Mouse (Mus musculus): ENCODE results near the gene Eln. TPM values are rescaled to one million over a fixed set of nuclear protein-coding genes. Genes with fewer than 3 reads are reported as not detected.

Gene Eln
- polyA plus RNA-seq, 1 experiment from 2014 or later = 2.6 TPM

- Histone ChIP-seq H3K36me3 (ENCODE audit: control insufficient read depth, insufficient read depth, low read length) (no peaks in the 10 kb centered on the region; the same call in none of the 2 replicates), H3K9ac (ENCODE audit: low read length) (no peak overlapping the region; the same call in 1 of the 2 replicates), H3K9me3 (ENCODE audit: control insufficient read depth, low read length) (no peaks in the 10 kb centered on the region), H3K27ac (ENCODE audit: low read depth, low read length) (peak overlapping the region; percentile 80; the same call in 1 of the 2 replicates), H3K4me1 (ENCODE audit: control insufficient read depth, insufficient read depth, low read length) (peaks cover 21% of the 10 kb centered on the region), H3K27me3 (ENCODE audit: control insufficient read depth, insufficient read depth, low read length) (no peaks in the 10 kb centered on the region), H3K4me2 (ENCODE audit: low read depth) (no peak overlapping the region), H3K4me3 (ENCODE audit: low read depth, low read length) (no peak overlapping the region)
- 73% methylated on average over 5 of the region's 5 CpGs for WGBS
- DNase-seq (ENCODE audit: low spot score) (no peak), ATAC-seq (ENCODE audit: insufficient read depth, low FRiP score, low TSS enrichment) (no peak)
Observed at GRCm38 (mm10) chr5:134674977-134675376, 72.1 kb downstream of the Eln start.

GRCm38 (mm10) chr5:134672611-134673010 is 74.5 kb downstream of the Eln start:
- peaks cover 4% of the 10 kb centered on the region; the same call in 1 of the 2 replicates for H3K36me3 ChIP-seq (ENCODE audit: control insufficient read depth, insufficient read depth, low read length)
- no peak overlapping the region for H3K4me3 ChIP-seq (ENCODE audit: low read depth, low read length)
- no peaks in the 10 kb centered on the region for H3K9me3 ChIP-seq (ENCODE audit: control insufficient read depth, low read length)
- 87% methylated on average over 6 of the region's 6 CpGs for WGBS
- H3K27ac ChIP-seq (ENCODE audit: low read depth, low read length) = no peak overlapping the region
- no peaks in the 10 kb centered on the region for H3K27me3 ChIP-seq (ENCODE audit: control insufficient read depth, insufficient read depth, low read length)
- ATAC-seq (ENCODE audit: insufficient read depth, low FRiP score, low TSS enrichment) = no peak
- H3K9ac ChIP-seq (ENCODE audit: low read length) = no peak overlapping the region
- H3K4me2 ChIP-seq (ENCODE audit: low read depth) = no peak overlapping the region
- H3K4me1 ChIP-seq (ENCODE audit: control insufficient read depth, insufficient read depth, low read length) = peaks cover 19% of the 10 kb centered on the region
- DNase-seq (ENCODE audit: low spot score) = no peak

GRCm38 (mm10) chr5:134672198-134672516 is 75.0 kb downstream of the Eln start:
- H3K4me2 ChIP-seq (ENCODE audit: low read depth) = no peak overlapping the region
- no peak overlapping the region for H3K4me3 ChIP-seq (ENCODE audit: low read depth, low read length)
- H3K27me3 ChIP-seq (ENCODE audit: control insufficient read depth, insufficient read depth, low read length) = no peaks in the 10 kb centered on the region
- peaks cover 4% of the 10 kb centered on the region; the same call in 1 of the 2 replicates for H3K36me3 ChIP-seq (ENCODE audit: control insufficient read depth, insufficient read depth, low read length)
- no peak overlapping the region for H3K9ac ChIP-seq (ENCODE audit: low read length)
- H3K27ac ChIP-seq (ENCODE audit: low read depth, low read length) = peak overlapping the region; percentile 79
- peaks cover 19% of the 10 kb centered on the region for H3K4me1 ChIP-seq (ENCODE audit: control insufficient read depth, insufficient read depth, low read length)
- WGBS = 92% methylated on average over 1 of the region's 1 CpGs
- ATAC-seq (ENCODE audit: insufficient read depth, low FRiP score, low TSS enrichment) (no peak), DNase-seq (ENCODE audit: low spot score) (no peak)
- H3K9me3 ChIP-seq (ENCODE audit: control insufficient read depth, low read length) = no peaks in the 10 kb centered on the region

DNA sequence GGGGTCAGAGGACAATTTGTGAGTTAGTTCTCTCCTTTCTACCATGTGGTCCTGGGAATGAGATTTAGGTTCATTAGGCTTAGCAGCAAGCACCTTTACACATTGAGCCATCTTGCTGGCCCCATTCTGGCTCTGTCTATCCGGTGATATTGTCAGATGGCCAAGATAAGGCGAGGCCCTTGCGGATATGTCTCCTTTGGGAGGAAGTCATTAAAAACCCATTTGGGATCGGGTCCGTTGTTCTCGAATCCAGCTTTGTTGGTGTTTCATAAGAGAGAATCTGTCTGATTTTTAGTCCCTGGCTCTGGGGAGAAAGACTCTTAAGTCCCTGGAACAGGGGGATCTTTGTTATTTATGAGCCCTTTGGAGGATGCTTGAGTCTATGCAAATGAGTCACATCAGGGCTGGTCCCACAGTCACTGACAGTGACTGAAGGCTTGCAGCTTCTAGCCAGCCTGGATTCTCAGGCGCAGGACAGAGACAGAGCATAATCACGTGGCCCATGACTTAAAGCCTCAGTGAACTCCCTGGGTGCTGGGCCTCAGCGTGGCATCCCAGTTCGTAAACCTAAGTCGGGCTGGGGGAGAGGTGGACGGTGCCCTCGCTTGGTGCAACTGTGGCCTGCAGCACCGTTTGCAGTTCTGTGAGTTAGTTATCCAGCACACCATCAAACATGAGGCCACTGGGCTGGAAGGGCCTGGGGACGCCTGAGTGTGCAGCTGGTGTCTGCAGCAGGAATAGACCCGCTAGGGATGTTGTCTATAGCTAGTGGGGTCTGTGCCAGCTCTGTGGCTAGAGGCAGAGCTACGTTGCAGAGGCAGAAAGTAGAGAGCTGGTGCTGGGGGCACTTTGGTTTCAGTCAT is 75.6 kb downstream of the Eln start:
- Histone ChIP-seq H3K36me3 (ENCODE audit: control insufficient read depth, insufficient read depth, low read length) (peaks cover 4% of the 10 kb centered on the region; the same call in 1 of the 2 replicates), H3K27ac (ENCODE audit: low read depth, low read length) (peak overlapping the region; percentile 79), H3K9ac (ENCODE audit: low read length) (no peak overlapping the region), H3K4me1 (ENCODE audit: control insufficient read depth, insufficient read depth, low read length) (peaks cover 17% of the 10 kb centered on the region), H3K4me3 (ENCODE audit: low read depth, low read length) (no peak overlapping the region), H3K27me3 (ENCODE audit: control insufficient read depth, insufficient read depth, low read length) (no peaks in the 10 kb centered on the region), H3K4me2 (ENCODE audit: low read depth) (no peak overlapping the region), H3K9me3 (ENCODE audit: control insufficient read depth, low read length) (no peaks in the 10 kb centered on the region)
- ATAC-seq (ENCODE audit: insufficient read depth, low FRiP score, low TSS enrichment) (0 out of 2 replicates have a peak, but pooled peaks have one; percentile 26), DNase-seq (ENCODE audit: low spot score) (peak; percentile 53)
- WGBS = 61% methylated on average over 17 of the region's 17 CpGs

GRCm38 (mm10) chr5:134669001-134669708 is 78.0 kb downstream of the Eln start:
- ATAC-seq (ENCODE audit: insufficient read depth, low FRiP score, low TSS enrichment) (no peak), DNase-seq (ENCODE audit: low spot score) (no peak)
- H3K36me3 ChIP-seq (ENCODE audit: control insufficient read depth, insufficient read depth, low read length) = peaks cover 4% of the 10 kb centered on the region; the same call in 1 of the 2 replicates
- H3K9me3 ChIP-seq (ENCODE audit: control insufficient read depth, low read length) = no peaks in the 10 kb centered on the region
- no peaks in the 10 kb centered on the region for H3K27me3 ChIP-seq (ENCODE audit: control insufficient read depth, insufficient read depth, low read length)
- peaks cover 5% of the 10 kb centered on the region; the same call in 1 of the 2 replicates for H3K4me1 ChIP-seq (ENCODE audit: control insufficient read depth, insufficient read depth, low read length)
- no peak overlapping the region for H3K27ac ChIP-seq (ENCODE audit: low read depth, low read length)
- WGBS = 78% methylated on average over 20 of the region's 20 CpGs
- no peak overlapping the region for H3K4me3 ChIP-seq (ENCODE audit: low read depth, low read length)
- no peak overlapping the region for H3K9ac ChIP-seq (ENCODE audit: low read length)
- no peak overlapping the region for H3K4me2 ChIP-seq (ENCODE audit: low read depth)

GRCm38 (mm10) chr5:134668495-134668894 is 78.6 kb downstream of the Eln start:
- no peak overlapping the region for H3K4me2 ChIP-seq (ENCODE audit: low read depth)
- H3K27ac ChIP-seq (ENCODE audit: low read depth, low read length) = no peak overlapping the region
- H3K4me1 ChIP-seq (ENCODE audit: control insufficient read depth, insufficient read depth, low read length) = peaks cover 5% of the 10 kb centered on the region; the same call in 1 of the 2 replicates
- H3K4me3 ChIP-seq (ENCODE audit: low read depth, low read length) = no peak overlapping the region
- no peaks in the 10 kb centered on the region for H3K27me3 ChIP-seq (ENCODE audit: control insufficient read depth, insufficient read depth, low read length)
- H3K9ac ChIP-seq (ENCODE audit: low read length) = no peak overlapping the region
- ATAC-seq (ENCODE audit: insufficient read depth, low FRiP score, low TSS enrichment) (no peak), DNase-seq (ENCODE audit: low spot score) (peak; percentile 70)
- peaks cover 7% of the 10 kb centered on the region for H3K36me3 ChIP-seq (ENCODE audit: control insufficient read depth, insufficient read depth, low read length)
- WGBS = 34% methylated on average over 8 of the region's 8 CpGs
- H3K9me3 ChIP-seq (ENCODE audit: control insufficient read depth, low read length) = no peaks in the 10 kb centered on the region

GRCm38 (mm10) chr5:134656708-134657107 is 90.4 kb downstream of the Eln start:
- no peak overlapping the region for H3K27ac ChIP-seq (ENCODE audit: low read depth, low read length)

More at GRCm38 (mm10) chr5:134656708-134657107, 90.4 kb downstream of the Eln start:
- Histone ChIP-seq H3K4me2 (ENCODE audit: low read depth) (no peak overlapping the region), H3K27me3 (ENCODE audit: control insufficient read depth, insufficient read depth, low read length) (no peaks in the 10 kb centered on the region), H3K4me3 (ENCODE audit: low read depth, low read length) (no peak overlapping the region), H3K36me3 (ENCODE audit: control insufficient read depth, insufficient read depth, low read length) (peaks cover 4% of the 10 kb centered on the region; the same call in 1 of the 2 replicates), H3K9me3 (ENCODE audit: control insufficient read depth, low read length) (no peaks in the 10 kb centered on the region), H3K4me1 (ENCODE audit: control insufficient read depth, insufficient read depth, low read length) (no peaks in the 10 kb centered on the region), H3K9ac (ENCODE audit: low read length) (no peak overlapping the region)
- ATAC-seq (ENCODE audit: insufficient read depth, low FRiP score, low TSS enrichment) (no peak), DNase-seq (ENCODE audit: low spot score) (no peak)
- WGBS = 79% methylated on average over 4 of the region's 4 CpGs

Data from neural tube, embryonic 11.5 days (tissue).